Mouse (Mus musculus) megakaryocyte, embryonic 14.5 days (primary cell): ENCODE measurements around the gene Pola2. TPM values are rescaled to one million over a fixed set of nuclear protein-coding genes. Genes with fewer than 3 reads are reported as not detected.
A peak's percentile ranks its signal among the peaks of the same experiment; 100 is the strongest.

Source experiments
- H3K27me3 ChIP-seq: replicated peaks from 2 replicates; pipeline ENCODE3; 2012; ENCODE audit warnings: inconsistent platforms
- H3K36me3 ChIP-seq: replicated peaks from 2 replicates; pipeline ENCODE3; 2012; ENCODE audit warnings: low read length, inconsistent platforms, mixed read lengths
- H3K4me1 ChIP-seq: 2 replicates; pipeline ENCODE4 v1.6.1; 2012; ENCODE audit warnings: inconsistent platforms
- H3K4me3 ChIP-seq: replicated peaks from 2 replicates; pipeline ENCODE3; 2012; ENCODE audit warnings: moderate library complexity, mild to moderate bottlenecking, inconsistent platforms
- H3K9me3 ChIP-seq: 2 replicates; pipeline ENCODE4 v1.6.1; 2012; ENCODE audit warnings: inconsistent platforms
- FLI1 ChIP-seq: IDR thresholded peaks from 2 replicates; pipeline ENCODE4 v1.6.1; 2012; ENCODE audit warnings: low read length, inconsistent platforms, mixed read lengths
- GATA1 ChIP-seq: IDR thresholded peaks from 3 replicates; pipeline ENCODE4 v1.6.1; 2012; ENCODE audit warnings: mixed read lengths, low read length, inconsistent platforms, borderline replicate concordance
- polyA plus RNA-seq: library from polyadenylated mRNA; stranded (reverse); fragments of >175 nt; gene quantifications from 2 replicates; pipeline ENCODE4 v1.2.3, GENCODE M21; 2012; ENCODE audit warnings: low replicate concordance; ENCODE audit not compliant: insufficient read depth

Pola2 gene
- polyA plus RNA-seq, 1 experiment = 14.1 TPM

- Histone ChIP-seq H3K27me3 (no peaks in the 10 kb centered on the region), H3K4me1 (peaks cover 33% of the 10 kb centered on the region), H3K36me3 (peaks cover 98% of the 10 kb centered on the region), H3K4me3 (no peak overlapping the region), H3K9me3 (no peaks in the 10 kb centered on the region)
- TF ChIP-seq GATA1 (no peak), FLI1 (no peak)
These were observed 9.8 kb downstream of the Pola2 start for GRCm38 (mm10) chr19:5954031-5954710.

GRCm38 (mm10) chr19:5953201-5953770 lies 10.7 kb downstream of the Pola2 start:
- TF ChIP-seq GATA1 (no peak), FLI1 (no peak)
- no peak overlapping the region for H3K4me3 ChIP-seq
- peaks cover 33% of the 10 kb centered on the region for H3K4me1 ChIP-seq
- H3K27me3 ChIP-seq = no peaks in the 10 kb centered on the region
- H3K36me3 ChIP-seq = peaks cover 98% of the 10 kb centered on the region
- no peaks in the 10 kb centered on the region for H3K9me3 ChIP-seq

- H3K27me3 ChIP-seq = no peaks in the 10 kb centered on the region
- no peak overlapping the region for H3K4me3 ChIP-seq
- peaks cover 98% of the 10 kb centered on the region for H3K36me3 ChIP-seq
- H3K4me1 ChIP-seq = peaks cover 33% of the 10 kb centered on the region
- no peaks in the 10 kb centered on the region for H3K9me3 ChIP-seq
- TF ChIP-seq GATA1 (no peak), FLI1 (no peak)
These were observed 11.8 kb downstream of the Pola2 start for GRCm38 (mm10) chr19:5952071-5952691.

- H3K27me3 ChIP-seq = no peaks in the 10 kb centered on the region
- H3K4me1 ChIP-seq = peaks cover 33% of the 10 kb centered on the region
- no peak for TF ChIP-seq GATA1
- no peak for TF ChIP-seq FLI1
- no peaks in the 10 kb centered on the region for H3K9me3 ChIP-seq
- H3K36me3 ChIP-seq = peaks cover 95% of the 10 kb centered on the region
- H3K4me3 ChIP-seq = no peak overlapping the region
These were observed 12.4 kb downstream of the Pola2 start for GRCm38 (mm10) chr19:5951631-5952030.

- Histone ChIP-seq H3K4me1 (peaks cover 38% of the 10 kb centered on the region), H3K4me3 (no peak overlapping the region), H3K9me3 (no peaks in the 10 kb centered on the region), H3K36me3 (peaks cover 97% of the 10 kb centered on the region), H3K27me3 (no peaks in the 10 kb centered on the region)
- TF ChIP-seq FLI1 = no peak
- no peak for TF ChIP-seq GATA1
These were observed 13.8 kb downstream of the Pola2 start for GRCm38 (mm10) chr19:5950218-5950617.

- TF ChIP-seq GATA1 = no peak
- no peak for TF ChIP-seq FLI1
These were observed 18.1 kb downstream of the Pola2 start for GRCm38 (mm10) chr19:5945891-5946290.

GRCm38 (mm10) chr19:5945027-5945426 lies 19.0 kb downstream of the Pola2 start:
- H3K36me3 ChIP-seq = peaks cover 96% of the 10 kb centered on the region

More at GRCm38 (mm10) chr19:5945891-5946290, 18.1 kb downstream of the Pola2 start:
- H3K4me3 ChIP-seq = no peak overlapping the region
- H3K4me1 ChIP-seq = peaks cover 46% of the 10 kb centered on the region
- H3K27me3 ChIP-seq = no peaks in the 10 kb centered on the region
- H3K36me3 ChIP-seq = peaks cover 96% of the 10 kb centered on the region
- no peaks in the 10 kb centered on the region for H3K9me3 ChIP-seq

GRCm38 (mm10) chr19:5944145-5944544 lies 19.9 kb downstream of the Pola2 start:
- Histone ChIP-seq H3K27me3 (no peaks in the 10 kb centered on the region), H3K36me3 (peaks cover 96% of the 10 kb centered on the region), H3K9me3 (no peaks in the 10 kb centered on the region), H3K4me1 (peaks cover 56% of the 10 kb centered on the region), H3K4me3 (peak overlapping the region; percentile 46)
- no peak for TF ChIP-seq FLI1
- no peak for TF ChIP-seq GATA1

More at GRCm38 (mm10) chr19:5945027-5945426, 19.0 kb downstream of the Pola2 start:
- no peaks in the 10 kb centered on the region for H3K9me3 ChIP-seq
- H3K27me3 ChIP-seq = no peaks in the 10 kb centered on the region
- TF ChIP-seq GATA1 (no peak), FLI1 (no peak)
- H3K4me3 ChIP-seq = peak overlapping the region; percentile 48
- H3K4me1 ChIP-seq = peaks cover 49% of the 10 kb centered on the region

GRCm38 (mm10) chr19:5943404-5943803 lies 20.6 kb downstream of the Pola2 start:
- Histone ChIP-seq H3K36me3 (peaks cover 89% of the 10 kb centered on the region), H3K9me3 (no peaks in the 10 kb centered on the region)
- TF ChIP-seq GATA1 = no peak
- TF ChIP-seq FLI1 = no peak

GRCm38 (mm10) chr19:5942581-5942980 lies 21.4 kb downstream of the Pola2 start:
- Histone ChIP-seq H3K9me3 (no peaks in the 10 kb centered on the region), H3K36me3 (peaks cover 81% of the 10 kb centered on the region)
- TF ChIP-seq FLI1 (no peak), GATA1 (no peak)

More at GRCm38 (mm10) chr19:5943404-5943803, 20.6 kb downstream of the Pola2 start:
- Histone ChIP-seq H3K27me3 (no peaks in the 10 kb centered on the region), H3K4me1 (peaks cover 64% of the 10 kb centered on the region), H3K4me3 (no peak overlapping the region)

More at GRCm38 (mm10) chr19:5942581-5942980, 21.4 kb downstream of the Pola2 start:
- no peaks in the 10 kb centered on the region for H3K27me3 ChIP-seq
- peaks cover 72% of the 10 kb centered on the region for H3K4me1 ChIP-seq
- no peak overlapping the region for H3K4me3 ChIP-seq
